Mouse (Mus musculus) cerebellum, postnatal 36 days (tissue): ENCODE measurements at regions not wholly inside any gene's neighbourhood (a gene's known extent, or its start where the extent isn't known, plus 50 kb on each side); places are given as distances from the start of the nearest gene placed in this dataset.

Experiments
- DNase-seq, 2 experiments: peaks; one replicate each; pipeline ENCODE4 v3.0.0; 2021 to 2022; ENCODE audit warnings: mixed read lengths in 2 of 2

DNA sequence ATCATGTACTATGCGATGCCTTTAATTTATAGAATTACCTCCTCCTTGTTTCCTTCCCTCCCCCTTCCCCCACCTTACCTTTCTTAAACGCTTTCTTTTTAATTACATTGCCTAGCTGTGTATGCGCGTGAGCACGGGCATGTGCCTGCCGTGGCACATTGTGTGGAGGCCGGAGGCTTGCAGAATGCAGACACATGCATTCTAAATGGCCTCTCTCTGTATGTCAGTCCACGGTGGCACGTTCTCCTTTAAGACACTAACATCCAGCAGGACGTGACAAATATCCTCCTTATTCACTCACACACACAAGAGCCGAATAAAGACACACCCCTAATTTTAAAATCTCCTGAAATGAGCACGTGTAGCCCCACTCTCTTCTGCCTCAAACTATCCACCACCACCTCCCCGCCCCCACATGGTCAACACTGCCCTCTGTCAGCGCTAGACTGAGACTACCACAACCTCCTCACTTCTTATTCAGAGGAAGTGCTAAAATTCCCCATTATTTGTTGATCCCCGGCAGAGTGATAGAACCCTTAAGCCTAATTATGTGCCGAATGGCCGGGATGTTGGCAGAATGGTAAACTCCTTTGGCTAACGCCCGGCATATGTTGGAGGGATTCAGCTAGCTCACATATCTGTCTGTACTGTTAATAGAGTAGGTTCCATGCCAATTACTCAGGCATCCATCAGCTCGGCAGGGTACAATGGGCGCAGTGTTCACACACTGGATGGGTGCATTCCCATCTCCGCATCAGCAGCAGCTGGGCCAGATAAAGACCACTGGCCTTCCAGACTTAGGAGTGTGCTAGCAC lies 70.5 kb upstream of the Zfp217 start:
- DNase-seq = peak in 1 of 2 experiments; percentile 21

DNA sequence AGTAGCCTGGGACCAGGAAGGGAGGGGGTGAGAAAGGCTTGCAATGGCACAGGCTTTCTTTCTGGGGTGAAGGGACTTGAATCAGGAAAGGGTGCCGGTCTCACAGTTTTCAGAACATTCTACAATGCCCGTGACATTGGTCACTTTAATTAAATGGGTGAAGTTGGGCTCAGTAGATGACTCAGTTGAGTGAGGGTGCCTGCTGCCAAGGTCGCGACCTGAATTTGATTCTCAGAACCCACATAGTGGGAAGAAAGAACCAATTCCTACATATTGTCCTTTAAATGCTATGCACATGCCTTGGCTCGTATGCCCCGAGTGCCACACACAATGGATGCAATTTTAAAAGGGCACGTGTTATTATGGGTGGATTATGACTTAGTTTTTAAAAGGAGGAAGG lies 68.4 kb upstream of the Zfp217 start:
- no peak for DNase-seq

DNA sequence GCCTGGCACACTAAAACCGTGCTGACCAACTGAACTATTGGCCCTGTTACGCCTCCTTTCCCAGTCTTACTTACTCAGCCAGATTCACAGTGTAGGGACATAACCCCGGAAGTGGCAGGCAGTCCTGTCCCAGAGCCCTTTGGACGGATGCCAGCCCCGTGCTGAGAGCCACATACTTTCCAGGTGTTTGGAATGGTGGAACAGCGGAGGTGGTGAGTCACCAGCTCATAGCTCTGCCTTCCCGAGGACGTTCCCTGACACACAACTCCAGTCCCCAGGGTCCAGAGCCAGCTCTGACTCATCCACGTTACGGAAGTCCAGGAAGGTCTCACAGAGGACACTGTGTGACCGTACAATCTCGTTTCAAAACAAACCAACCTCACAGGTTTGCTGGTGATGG lies 61.2 kb upstream of the Zfp217 start:
- DNase-seq = no peak

DNA sequence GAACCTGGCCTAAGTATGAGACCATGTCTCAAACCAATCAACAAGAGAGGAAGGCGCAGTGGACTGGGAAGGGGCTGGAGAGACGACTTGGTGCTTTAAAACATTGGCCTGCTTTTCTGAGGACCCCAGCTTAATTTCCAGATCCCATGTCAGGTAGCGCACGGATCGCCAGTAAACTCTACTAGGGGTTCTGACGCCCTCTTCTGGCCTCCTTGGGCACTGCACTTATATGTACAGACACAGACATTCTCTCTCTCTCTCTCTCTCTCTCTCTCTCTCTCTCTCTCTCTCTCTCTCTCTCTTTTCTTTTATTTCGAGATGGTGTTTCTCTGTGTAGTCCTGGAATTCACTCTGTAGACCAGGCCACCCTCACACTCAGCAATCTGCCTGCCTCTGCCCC lies 60.0 kb upstream of the Zfp217 start:
- no peak for DNase-seq

DNA sequence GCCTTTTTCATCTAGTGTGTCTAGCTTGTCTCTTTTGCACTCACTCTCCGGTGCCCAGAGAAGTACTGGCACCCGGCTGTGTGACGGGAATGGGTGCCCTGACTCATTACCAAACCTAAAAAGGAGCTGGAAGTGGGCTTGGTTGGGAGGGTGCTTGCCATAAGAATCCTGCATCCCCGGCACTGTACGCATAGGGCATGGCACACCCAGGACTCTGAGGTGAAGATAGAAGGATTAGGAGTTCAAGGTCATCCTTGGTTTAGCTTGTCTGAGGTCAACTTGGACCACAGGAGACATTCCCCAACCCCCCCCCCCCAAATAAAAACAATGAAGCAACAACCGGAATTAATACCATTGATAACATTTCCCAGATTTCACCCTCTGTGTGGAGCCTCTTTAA lies 59.5 kb upstream of the Zfp217 start:
- DNase-seq = no peak

DNA sequence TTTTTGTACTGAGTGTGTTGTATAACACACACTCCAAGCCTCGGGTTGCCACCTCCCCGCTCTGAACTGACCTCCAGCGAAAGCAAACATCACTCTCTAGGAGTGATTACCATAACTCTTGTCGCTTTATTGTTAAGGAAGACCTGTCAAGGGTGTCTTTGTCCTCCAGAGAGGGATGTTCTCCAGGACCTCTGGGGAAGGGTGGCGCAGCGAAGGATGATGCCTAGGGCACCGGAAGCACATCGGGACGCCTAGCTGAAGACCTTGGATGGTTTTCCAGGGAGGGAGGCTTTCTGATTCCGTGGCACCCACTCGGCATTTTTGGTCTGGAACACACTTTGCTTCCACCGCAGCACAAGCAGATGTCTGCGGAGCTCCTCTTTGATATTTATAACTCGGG lies 59.0 kb upstream of the Zfp217 start:
- DNase-seq = no peak

DNA sequence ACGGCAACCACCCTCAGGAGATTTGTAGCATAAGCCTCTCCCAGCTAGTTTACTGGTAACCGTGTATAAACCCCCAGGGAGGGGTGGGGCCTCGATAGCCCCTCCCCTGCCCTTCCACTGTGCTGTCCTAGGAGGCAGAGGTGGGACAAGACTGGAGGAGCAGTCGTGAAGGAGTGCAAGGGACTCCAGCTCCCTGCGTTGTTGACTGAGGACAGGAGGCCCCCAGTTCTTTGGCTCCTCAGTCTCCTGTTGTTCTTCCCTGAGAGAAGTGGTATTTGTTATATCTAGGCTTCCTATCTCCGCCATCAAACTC lies 58.5 kb upstream of the Zfp217 start:
- no peak for DNase-seq

DNA sequence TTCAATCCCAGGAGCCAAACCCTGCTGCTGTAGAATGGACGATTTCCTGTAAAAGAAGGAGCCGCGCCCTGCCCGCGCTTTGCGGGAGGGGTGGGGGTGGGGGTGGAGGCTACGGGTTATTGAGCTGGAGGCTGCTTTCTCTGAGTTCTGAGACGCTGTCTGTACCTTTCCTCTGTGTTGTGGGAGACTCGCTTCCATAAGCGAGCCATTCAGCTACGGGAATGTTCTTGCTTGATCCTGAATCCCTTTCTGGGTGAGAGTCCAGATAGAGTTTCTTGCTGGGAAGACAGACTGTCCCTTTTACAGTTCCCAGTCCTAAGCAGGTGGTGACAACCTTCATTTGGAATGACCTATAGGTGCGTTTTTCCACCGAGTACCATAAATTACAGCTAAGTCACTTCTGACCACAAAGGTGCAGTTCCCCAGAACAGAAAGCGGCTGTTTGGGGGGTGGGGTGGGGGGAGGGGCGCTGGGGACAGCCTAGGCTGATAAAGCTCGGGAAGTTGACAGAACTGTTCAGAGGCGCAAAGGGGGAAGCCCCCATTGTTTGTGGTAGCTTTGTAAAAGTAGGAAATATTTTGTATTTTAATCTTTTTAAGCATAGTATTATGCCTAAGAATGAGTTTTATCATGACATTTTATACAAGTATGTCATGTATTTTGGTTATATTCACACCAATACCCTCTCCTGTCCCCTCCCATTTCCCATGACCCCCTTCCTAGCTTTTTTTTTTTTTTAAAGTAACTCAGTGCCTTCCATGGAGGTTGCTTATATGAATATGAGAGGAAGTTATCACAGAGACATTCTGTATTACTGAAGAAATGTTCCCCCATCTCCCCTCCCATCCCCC lies 57.9 kb upstream of the Zfp217 start:
- no peak for DNase-seq

DNA sequence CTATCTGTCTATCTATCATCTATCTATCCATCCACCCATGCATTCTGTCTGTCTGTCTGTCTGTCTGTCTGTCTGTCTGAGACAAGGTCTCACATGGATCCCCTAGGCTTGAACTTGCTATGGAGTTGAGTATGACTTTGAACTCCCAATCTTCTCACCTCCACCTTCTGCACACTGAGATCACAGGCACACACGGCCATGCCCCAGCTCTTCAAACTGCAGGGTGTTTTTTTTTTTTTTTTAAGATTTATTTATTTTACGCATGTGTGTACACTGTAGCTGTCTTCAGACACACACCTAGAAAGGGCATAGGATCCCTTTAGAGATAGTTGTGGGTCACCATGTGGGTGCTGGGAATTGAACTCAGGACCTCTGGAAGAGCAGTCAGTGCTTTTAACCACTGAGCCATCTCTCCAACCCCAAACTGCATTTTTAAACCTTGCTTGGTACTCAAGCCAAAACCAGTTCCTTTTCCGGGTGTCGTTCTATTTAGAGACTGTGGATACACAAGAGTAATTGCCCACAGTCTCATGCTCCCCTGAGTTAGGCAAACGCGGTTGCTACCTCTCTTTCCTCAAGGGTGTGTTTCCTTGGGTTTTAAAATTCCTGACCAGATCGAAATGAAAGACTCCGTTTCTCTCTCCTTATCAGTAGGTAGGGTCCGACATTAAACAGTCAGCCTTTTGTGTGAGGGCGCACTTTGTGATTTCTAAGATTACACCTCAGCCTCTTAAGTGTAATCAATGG lies 57.0 kb upstream of the Zfp217 start:
- DNase-seq = no peak

DNA sequence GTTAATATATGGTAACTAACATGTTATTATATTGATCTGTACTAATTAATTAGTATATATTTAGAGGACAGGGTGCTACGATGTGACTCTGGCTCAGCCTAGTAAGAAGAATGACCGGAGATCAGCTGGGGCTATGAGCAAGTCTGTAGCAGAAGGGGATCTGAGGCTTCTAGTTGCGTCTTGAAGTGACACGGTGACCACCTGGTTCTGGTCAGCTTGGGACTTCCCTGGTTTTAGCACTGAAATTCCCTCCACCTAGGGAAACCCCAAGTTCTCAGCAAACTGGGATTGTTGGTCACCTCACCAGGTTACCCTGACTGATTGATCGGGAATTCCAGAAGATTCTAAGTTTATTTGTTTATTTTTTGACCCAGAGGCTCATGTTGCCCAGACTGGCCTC lies 55.6 kb upstream of the Zfp217 start:
- DNase-seq = no peak

DNA sequence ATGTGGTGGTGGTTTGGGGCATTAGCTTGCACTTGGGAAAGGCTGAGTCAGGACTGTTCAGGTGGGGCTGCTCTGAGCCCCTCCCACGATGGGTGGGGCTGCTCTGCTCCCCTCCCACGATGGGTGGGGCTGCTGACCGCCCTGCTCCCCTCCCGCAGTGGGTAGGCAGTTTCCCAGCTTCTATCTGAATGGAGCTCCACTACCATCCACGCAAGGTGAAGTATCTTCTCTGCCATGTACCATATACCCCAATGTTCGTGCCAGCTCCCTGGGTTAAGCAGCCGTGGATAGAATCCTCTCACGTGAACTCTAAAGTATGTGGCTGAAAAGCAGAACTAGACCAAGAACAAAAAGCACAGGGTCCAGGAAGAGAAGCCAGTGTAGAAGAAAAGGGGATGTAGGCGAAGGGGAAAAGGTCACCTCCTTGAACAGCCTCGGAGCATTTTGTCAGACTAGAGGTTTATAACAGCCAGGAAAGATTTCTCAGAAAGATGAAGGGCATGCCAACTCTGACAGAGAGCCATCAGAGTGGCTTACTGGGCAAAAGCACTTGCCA lies 54.0 kb upstream of the Zfp217 start:
- no peak for DNase-seq
